Mouse (Mus musculus): Measurements from ENCODE around the gene Larp6.

Gene Larp6

GRCm38 (mm10) chr9:60765181-60765580 lies 52.4 kb downstream of the Larp6 start:
- no peak for DNase-seq

- no peak for DNase-seq
Measured at GRCm38 (mm10) chr9:60768393-60768792, 55.6 kb downstream of the Larp6 start.

- no peak for DNase-seq
Measured at GRCm38 (mm10) chr9:60769711-60770111, 56.9 kb downstream of the Larp6 start.

- DNase-seq, result no peak
Measured at GRCm38 (mm10) chr9:60773713-60774112, 60.9 kb downstream of the Larp6 start.

- no peak for DNase-seq
Measured at GRCm38 (mm10) chr9:60776899-60777298, 64.1 kb downstream of the Larp6 start.

GRCm38 (mm10) chr9:60782057-60782789 lies 69.4 kb downstream of the Larp6 start:
- no peak for DNase-seq

GRCm38 (mm10) chr9:60785069-60785468 lies 72.3 kb downstream of the Larp6 start:
- DNase-seq, result no peak

- DNase-seq, result no peak
Measured at GRCm38 (mm10) chr9:60787517-60788110, 74.8 kb downstream of the Larp6 start.
